Mouse (Mus musculus): ENCODE data around the gene Pde10a.

The Pde10a gene

DNA sequence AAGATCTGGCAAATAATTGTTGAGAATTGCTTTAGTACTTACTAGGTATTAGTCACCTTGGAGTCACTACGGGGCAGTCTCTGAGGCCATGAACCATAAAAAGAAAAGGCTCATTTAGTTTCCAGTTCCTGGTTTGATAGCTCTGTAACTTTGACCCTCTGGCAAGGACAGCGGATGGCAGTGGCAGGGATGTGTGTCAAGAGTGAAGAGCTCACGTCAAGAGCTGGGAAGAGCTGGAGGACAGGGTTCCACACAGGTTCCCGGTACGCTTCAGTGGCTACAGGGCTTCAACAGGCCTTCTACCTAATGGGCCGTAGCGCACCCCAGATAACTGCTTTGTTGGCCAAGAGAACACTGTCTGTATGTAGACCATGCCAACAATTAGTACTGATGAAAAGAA lies 374.0 kb downstream of the Pde10a start:
- no peak for DNase-seq

DNA sequence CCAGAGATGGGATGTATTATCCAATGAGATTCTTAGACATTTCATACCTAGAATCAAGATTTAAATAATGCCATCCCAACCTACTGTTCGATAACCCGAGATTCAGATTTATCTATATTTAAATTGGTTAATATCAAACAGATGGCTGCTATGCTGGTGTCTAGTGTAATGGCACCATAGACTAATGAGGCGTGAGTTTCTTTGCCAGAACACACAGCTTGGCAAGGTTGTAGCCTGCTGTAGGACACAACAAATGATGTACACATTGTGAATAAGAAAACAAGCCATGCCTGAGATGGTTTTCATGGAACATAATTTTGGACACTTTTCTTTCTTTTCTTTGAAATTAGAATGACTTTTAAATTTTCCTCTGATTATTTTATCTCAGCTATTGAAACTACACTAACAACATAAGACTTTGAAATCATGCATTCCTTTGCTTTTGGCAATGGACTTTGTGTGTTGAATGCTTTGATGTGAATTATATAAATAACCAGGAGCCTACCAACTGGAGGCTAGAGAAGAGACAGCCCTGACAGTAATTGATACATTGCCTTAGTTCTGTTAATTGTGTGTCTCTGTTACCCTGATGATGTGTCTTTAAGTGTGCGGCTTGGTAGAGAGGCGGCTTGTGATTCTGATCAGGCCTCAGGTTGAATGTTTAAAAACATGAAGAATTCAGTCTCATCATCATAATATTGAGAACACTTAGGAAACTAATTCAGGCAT lies 378.5 kb downstream of the Pde10a start:
- no peak for DNase-seq

- DNase-seq: no peak
These were observed 385.4 kb downstream of the Pde10a start for GRCm38 (mm10) chr17:8910571-8910970.

DNA sequence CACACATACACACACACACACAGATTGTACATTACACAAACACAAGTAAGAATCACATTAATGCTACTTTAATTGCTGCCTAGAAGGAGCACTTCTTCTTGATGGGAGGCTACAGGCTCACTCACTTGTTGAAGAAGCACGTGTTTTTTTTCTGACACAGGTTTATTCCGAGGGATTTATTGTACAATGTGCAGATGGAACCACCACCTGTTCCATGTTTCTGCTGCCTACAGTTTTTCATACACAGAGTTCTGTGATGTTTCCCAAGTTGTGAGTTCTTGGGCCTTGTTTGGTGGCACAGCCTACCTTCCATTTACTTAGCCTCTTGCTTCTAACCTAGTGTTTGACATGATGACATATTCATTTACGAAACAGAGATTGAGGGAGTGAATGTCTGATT lies 387.8 kb downstream of the Pde10a start:
- no peak for DNase-seq

DNA sequence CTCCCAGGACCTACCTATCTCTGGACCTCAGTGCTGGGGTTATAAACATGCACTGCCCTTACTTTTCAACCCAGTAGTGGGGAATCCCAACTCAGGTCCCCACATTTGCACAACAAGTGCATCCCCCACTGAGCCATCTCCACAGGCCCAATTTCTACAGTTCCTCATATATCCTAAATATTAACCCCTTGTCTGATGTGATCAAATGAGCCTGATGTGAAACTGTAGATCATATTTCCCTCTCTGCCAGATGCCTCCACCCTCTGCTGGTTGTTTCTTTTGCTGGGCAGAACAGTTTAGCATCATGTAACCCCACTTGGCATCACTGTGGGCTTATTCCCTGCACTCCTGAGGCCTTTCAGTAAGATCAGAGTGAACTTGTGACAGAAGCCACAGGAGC lies 390.5 kb downstream of the Pde10a start:
- DNase-seq: no peak

- no peak for DNase-seq
These were observed 397.9 kb downstream of the Pde10a start for GRCm38 (mm10) chr17:8923074-8923473.

GRCm38 (mm10) chr17:8923727-8924126 lies 398.6 kb downstream of the Pde10a start:
- no peak for DNase-seq

DNA sequence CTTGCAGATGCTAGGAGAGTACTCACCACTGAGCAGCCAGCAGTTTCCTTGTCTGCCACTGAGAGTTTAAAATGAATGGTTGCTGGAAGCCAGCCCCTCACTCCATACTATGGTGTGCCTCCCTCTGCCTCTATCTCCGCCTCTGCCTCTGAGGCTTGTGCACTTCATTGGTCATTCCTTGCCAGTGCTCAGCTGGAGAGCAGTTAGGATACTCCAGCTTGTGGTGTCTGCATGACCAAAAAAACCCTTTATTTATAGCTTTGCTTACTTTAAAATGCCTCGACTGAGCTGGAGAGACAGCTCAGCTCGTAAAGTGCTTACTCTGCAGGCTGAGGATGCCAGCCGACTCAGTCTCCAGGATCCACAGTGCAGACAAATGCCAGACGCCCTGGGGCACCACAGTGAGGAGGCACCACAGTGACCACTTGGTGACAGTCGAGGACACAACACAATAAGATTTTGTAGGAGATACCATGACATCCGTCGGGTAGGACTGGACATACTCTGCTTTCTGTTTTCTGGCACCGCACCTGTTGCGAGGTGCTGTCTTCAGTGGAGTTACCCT lies 400.7 kb downstream of the Pde10a start:
- DNase-seq: no peak

GRCm38 (mm10) chr17:8928560-8928959 lies 403.4 kb downstream of the Pde10a start:
- DNase-seq: no peak

DNA sequence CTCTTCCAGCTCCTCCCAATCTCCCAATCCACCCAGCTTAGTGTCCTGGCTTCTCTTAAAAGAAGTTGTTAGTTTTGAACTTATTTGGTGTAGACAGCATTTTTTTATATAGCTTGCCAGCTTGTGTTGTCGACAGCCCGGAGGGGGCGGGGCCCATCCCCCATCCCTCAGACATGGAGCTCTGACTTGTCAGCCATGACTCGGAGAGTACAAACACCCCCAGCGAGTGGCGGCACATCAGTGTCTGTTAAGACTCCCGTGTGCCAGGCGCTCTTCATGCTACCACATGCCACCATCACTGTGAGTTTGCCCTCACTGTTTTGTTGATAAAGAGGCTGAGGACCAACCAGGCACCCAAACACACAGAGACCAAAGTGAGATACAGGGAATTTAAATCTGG lies 404.5 kb downstream of the Pde10a start:
- no peak for DNase-seq

- peak; percentile 28 to 35 for DNase-seq
These were observed 410.4 kb downstream of the Pde10a start for GRCm38 (mm10) chr17:8935604-8936003.

DNA sequence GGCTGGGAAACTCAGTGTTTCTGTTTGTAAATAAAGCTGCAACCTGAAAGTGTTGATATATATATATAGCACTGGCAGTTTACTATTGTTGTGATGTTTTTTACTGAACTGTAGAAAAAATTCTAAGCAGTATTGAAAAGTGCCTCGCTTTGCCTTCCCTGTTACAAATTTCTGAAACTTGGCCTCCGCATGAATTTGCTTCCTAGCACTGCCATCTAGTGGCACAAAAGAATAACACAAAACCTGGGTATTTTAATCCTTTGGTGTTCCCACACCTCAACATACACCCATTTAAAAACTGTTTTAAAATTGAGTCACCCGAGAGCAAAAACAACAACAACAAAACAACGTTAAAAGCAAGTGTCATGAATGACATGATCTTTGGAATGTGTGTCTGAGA lies 411.4 kb downstream of the Pde10a start:
- peak in 1 of 2 experiments; percentile 21 for DNase-seq

DNA sequence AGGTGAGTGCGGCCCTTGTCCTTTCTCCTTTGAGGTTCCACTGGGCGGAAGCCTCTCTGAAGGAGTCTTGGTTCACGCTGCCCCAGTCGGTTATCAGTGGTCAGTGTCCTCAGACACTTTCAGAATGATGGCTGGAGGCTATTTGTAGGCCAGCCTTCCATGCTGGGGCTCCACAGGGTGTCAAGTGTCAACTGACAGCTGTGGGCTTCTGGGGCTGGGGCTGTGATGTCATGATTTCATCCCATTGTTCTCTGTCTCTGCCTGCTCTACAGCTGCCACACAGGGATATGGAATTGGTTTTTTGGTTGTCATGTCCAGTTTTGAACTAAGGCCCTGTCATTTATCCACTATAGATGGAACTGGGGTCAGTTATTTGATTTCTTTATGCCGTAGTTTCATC lies 426.4 kb downstream of the Pde10a start:
- DNase-seq: no peak

GRCm38 (mm10) chr17:8952951-8953350 lies 427.8 kb downstream of the Pde10a start:
- DNase-seq: no peak

- no peak for DNase-seq
These were observed 433.0 kb downstream of the Pde10a start for GRCm38 (mm10) chr17:8958125-8958524.

- no peak for DNase-seq
These were observed 435.2 kb downstream of the Pde10a start for GRCm38 (mm10) chr17:8960386-8960785.

GRCm38 (mm10) chr17:8961097-8961496 lies 435.9 kb downstream of the Pde10a start:
- DNase-seq: no peak

GRCm38 (mm10) chr17:8961644-8962043 lies 436.5 kb downstream of the Pde10a start:
- no peak for DNase-seq

DNA sequence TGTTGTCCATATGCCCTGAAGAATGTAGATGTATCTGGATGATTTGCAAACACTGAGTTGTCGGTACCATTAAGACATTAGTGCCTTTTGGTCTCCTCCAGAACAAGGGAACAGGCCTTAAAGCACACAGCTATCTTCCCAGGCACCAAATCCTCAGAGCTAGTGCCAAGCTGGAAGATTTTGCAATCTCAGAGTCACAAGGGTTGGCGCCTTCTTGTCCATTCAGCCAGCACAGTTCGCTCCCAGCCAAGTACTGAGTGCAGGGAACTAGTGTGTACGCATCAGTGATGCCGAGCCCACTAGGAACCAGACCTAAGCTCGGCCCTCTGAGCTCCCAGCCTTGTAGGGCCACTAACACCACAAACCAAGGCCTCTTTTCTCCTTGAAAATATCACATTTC lies 440.0 kb downstream of the Pde10a start:
- no peak for DNase-seq

DNA sequence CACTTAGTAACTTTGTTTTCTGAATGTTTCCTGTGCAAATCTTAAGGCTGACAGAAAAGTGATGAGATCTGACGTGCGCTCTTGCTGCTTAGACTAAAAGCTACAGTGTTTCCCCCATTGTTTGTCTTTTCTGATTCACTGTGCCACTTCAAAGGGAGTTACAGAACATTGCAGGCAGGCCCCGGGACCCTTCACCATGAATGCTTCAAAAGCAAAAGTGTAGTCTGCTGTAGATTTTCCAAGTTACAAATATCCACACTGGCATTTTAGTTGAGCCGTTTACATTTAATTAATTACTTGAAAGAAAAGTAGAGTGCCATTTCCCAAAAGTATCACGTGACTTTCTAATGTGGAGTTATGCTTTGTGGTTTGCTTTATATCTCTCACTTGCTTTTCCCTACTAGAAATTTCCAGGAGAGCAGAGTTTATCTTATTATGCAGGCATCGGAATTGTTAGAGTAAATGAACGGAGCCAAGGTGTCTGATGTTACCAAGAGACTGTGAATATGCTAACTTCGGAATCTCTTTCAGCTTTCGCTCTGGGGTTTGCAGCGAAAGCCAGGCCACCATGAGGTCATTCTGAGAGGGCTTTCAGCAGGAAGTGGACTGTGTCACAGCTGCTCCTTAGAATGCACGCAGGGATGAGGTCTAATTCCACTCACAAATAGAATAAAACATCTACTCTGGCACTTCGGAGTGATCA lies 447.1 kb downstream of the Pde10a start:
- DNase-seq: no peak

DNA sequence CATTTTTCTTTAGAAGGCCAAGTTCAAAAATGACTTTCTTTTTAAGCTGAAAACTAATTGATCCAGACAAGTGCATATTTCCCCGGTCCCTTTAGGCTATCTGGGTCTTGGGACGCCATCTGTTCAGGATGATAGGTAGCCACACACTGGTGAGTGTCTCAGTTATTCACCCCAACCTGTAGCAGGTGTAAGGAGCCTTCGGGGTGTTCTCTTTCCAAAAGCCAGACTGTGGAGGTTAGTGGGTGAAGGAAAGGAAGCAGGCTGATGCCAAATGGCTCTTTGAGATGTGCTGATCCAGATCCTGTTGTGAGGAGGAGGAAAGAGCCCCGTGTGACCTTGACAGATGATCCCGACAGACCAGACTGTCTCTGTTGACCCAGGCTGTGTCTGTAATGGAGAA lies 448.2 kb downstream of the Pde10a start:
- DNase-seq: no peak

- no peak for DNase-seq
These were observed 449.3 kb downstream of the Pde10a start for GRCm38 (mm10) chr17:8974423-8974822.

- no peak for DNase-seq
These were observed 449.7 kb downstream of the Pde10a start for GRCm38 (mm10) chr17:8974823-8975397.

DNA sequence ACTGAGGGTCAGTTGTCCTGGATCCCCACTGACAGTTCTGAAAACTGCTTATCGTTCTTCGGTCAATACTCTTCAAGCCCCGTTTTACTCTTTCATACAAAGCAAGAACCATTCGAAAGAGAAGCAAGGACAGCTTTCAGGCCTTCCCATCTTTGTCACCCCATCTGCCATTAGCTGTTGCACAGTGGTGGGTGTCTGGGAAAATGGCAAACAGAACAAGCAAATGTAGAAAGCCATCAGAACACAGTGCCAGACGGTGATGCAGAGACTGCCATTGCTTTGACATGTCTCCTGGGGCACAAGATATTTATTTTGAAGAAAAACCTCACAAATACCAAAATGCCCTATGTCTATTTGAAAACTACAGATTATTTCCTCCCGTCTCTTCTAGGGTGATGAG lies 451.6 kb downstream of the Pde10a start:
- no peak for DNase-seq
